Mouse (Mus musculus): ENCODE data around the gene Gpr19.

Gene Gpr19

GRCm38 (mm10) chr6:134887711-134888449 lies 10.5 kb downstream of the Gpr19 start:
- DNase-seq (ENCODE audit: low spot score in 2 of 2): peak; percentile 90 to 92

- DNase-seq (ENCODE audit: low spot score in 2 of 2): peak in 1 of 2 experiments; percentile 43
Measured at GRCm38 (mm10) chr6:134887008-134887407, 11.4 kb downstream of the Gpr19 start.

GRCm38 (mm10) chr6:134886475-134886874 lies 11.9 kb downstream of the Gpr19 start:
- DNase-seq (ENCODE audit: low spot score in 2 of 2): no peak

GRCm38 (mm10) chr6:134885515-134885914 lies 12.9 kb downstream of the Gpr19 start:
- no peak for DNase-seq (ENCODE audit: low spot score in 2 of 2)

- no peak for DNase-seq (ENCODE audit: low spot score in 2 of 2)
Measured at GRCm38 (mm10) chr6:134883661-134884060, 14.7 kb downstream of the Gpr19 start.

GRCm38 (mm10) chr6:134880046-134880445 lies 18.3 kb downstream of the Gpr19 start:
- no peak for DNase-seq (ENCODE audit: low spot score in 2 of 2)

- DNase-seq (ENCODE audit: low spot score in 2 of 2): no peak
Measured at GRCm38 (mm10) chr6:134879556-134879955, 18.8 kb downstream of the Gpr19 start.

- no peak for DNase-seq (ENCODE audit: low spot score in 2 of 2)
Measured at GRCm38 (mm10) chr6:134877892-134878291, 20.5 kb downstream of the Gpr19 start.

GRCm38 (mm10) chr6:134877276-134877675 lies 21.1 kb downstream of the Gpr19 start:
- no peak for DNase-seq (ENCODE audit: low spot score in 2 of 2)

GRCm38 (mm10) chr6:134876795-134877194 lies 21.6 kb downstream of the Gpr19 start:
- no peak for DNase-seq (ENCODE audit: low spot score in 2 of 2)

GRCm38 (mm10) chr6:134873018-134873417 lies 25.4 kb downstream of the Gpr19 start:
- no peak for DNase-seq (ENCODE audit: low spot score in 2 of 2)

GRCm38 (mm10) chr6:134872236-134872635 lies 26.1 kb downstream of the Gpr19 start:
- DNase-seq (ENCODE audit: low spot score in 2 of 2): no peak

GRCm38 (mm10) chr6:134870887-134871286 lies 27.5 kb downstream of the Gpr19 start:
- DNase-seq (ENCODE audit: low spot score in 2 of 2): no peak

GRCm38 (mm10) chr6:134870209-134870742 lies 28.1 kb downstream of the Gpr19 start:
- DNase-seq (ENCODE audit: low spot score in 2 of 2): no peak

- no peak for DNase-seq (ENCODE audit: low spot score in 2 of 2)
Measured at GRCm38 (mm10) chr6:134867325-134867724, 31.1 kb downstream of the Gpr19 start.

- DNase-seq (ENCODE audit: low spot score in 2 of 2): no peak
Measured at GRCm38 (mm10) chr6:134866113-134866512, 32.3 kb downstream of the Gpr19 start.

- peak; percentile 89 to 99 for DNase-seq (ENCODE audit: low spot score in 2 of 2)
Measured at GRCm38 (mm10) chr6:134863146-134863545, 35.2 kb downstream of the Gpr19 start.

GRCm38 (mm10) chr6:134862671-134863104 lies 35.7 kb downstream of the Gpr19 start:
- peak in 1 of 2 experiments; percentile 39 for DNase-seq (ENCODE audit: low spot score in 2 of 2)

GRCm38 (mm10) chr6:134861386-134861785 lies 37.0 kb downstream of the Gpr19 start:
- DNase-seq (ENCODE audit: low spot score in 2 of 2): no peak

GRCm38 (mm10) chr6:134860275-134860674 lies 38.1 kb downstream of the Gpr19 start:
- DNase-seq (ENCODE audit: low spot score in 2 of 2): no peak

- no peak for DNase-seq (ENCODE audit: low spot score in 2 of 2)
Measured at GRCm38 (mm10) chr6:134859021-134859420, 39.4 kb downstream of the Gpr19 start.

- no peak for DNase-seq (ENCODE audit: low spot score in 2 of 2)
Measured at GRCm38 (mm10) chr6:134855926-134856325, 42.5 kb downstream of the Gpr19 start.

- no peak for DNase-seq (ENCODE audit: low spot score in 2 of 2)
Measured at GRCm38 (mm10) chr6:134854782-134855181, 43.6 kb downstream of the Gpr19 start.
